Mouse (Mus musculus) embryonic facial prominence, embryonic 11.5 days (tissue): ENCODE measurements around the gene Hba-a1. TPM values are rescaled to one million over a fixed set of nuclear protein-coding genes. Genes with fewer than 3 reads are reported as not detected.

Source experiments
- ATAC-seq: fragments of 200-750 bp; cut with Nextera tagmentation; replicated peaks from 2 replicates; pipeline ENCODE4 v1.8.0; 2017; ENCODE audit warnings: low read depth; ENCODE audit not compliant: insufficient number of reproducible peaks, low FRiP score, low TSS enrichment
- DNase-seq: peaks from one replicate; pipeline ENCODE4 v3.0.0-alpha.2; 2015; ENCODE audit warnings: low spot score
- H3K27ac ChIP-seq: fragments of 300-500 bp; sonication (generic); replicated peaks from 2 replicates; pipeline ENCODE4 v1.5.1; 2014; ENCODE audit warnings: mild to moderate bottlenecking, low read depth, low read length, control low read depth
- H3K27me3 ChIP-seq: fragments of 300-500 bp; sonication (generic); 2 replicates; pipeline ENCODE4 v1.6.1; 2014; ENCODE audit warnings: mild to moderate bottlenecking, low read length, moderate library complexity, mixed read lengths; ENCODE audit not compliant: control insufficient read depth, insufficient read depth
- H3K36me3 ChIP-seq: fragments of 300-500 bp; sonication (generic); replicated peaks from 2 replicates; pipeline ENCODE4 v1.6.1; 2014; ENCODE audit warnings: low read depth, mild to moderate bottlenecking, low read length, moderate library complexity, mixed read lengths; ENCODE audit not compliant: control insufficient read depth, insufficient read depth
- H3K4me1 ChIP-seq: fragments of 300-500 bp; sonication (generic); 2 replicates; pipeline ENCODE4 v1.6.1; 2014; ENCODE audit warnings: low read length, mixed read lengths; ENCODE audit not compliant: control insufficient read depth, insufficient read depth
- H3K4me2 ChIP-seq: fragments of 300-500 bp; sonication (generic); 2 replicates; pipeline ENCODE4 v1.6.1; 2014; ENCODE audit warnings: low read depth, mild to moderate bottlenecking, control low read depth, low read length, moderate library complexity
- H3K4me3 ChIP-seq: fragments of 300-500 bp; sonication (generic); 2 replicates; pipeline ENCODE4 v1.5.1; 2014; ENCODE audit warnings: low read depth, low read length, control low read depth
- H3K9ac ChIP-seq: fragments of 300-500 bp; sonication (generic); replicated peaks from 2 replicates; pipeline ENCODE4 v1.6.1; 2014; ENCODE audit warnings: mild to moderate bottlenecking, control low read depth, low read length
- H3K9me3 ChIP-seq: fragments of 300-500 bp; sonication (generic); replicated peaks from 2 replicates; pipeline ENCODE4 v1.6.1; 2016; ENCODE audit warnings: mild to moderate bottlenecking, low read length, inconsistent platforms, mixed read lengths; ENCODE audit not compliant: control insufficient read depth
- WGBS: fragments of 180-500 bp; shearing (Covaris S2); extraction: QIAGEN DNeasy Blood & Tissue Kit; methylation state at CpG from one replicate; pipeline ENCODE4 v1.1.7; 2014; 5-methylcytosine and 5-hydroxymethylcytosine counted together
- polyA plus RNA-seq: library from polyadenylated mRNA; unstranded; fragments of >200 nt; fragmentation: Nextera tagmentation; extraction: Ambion mirVana; gene quantifications from 2 replicates; pipeline ENCODE4 v1.2.1, GENCODE M21; 2014

Gene Hba-a1
- polyA plus RNA-seq, 1 experiment from 2014 or later: 2,270 TPM

DNA sequence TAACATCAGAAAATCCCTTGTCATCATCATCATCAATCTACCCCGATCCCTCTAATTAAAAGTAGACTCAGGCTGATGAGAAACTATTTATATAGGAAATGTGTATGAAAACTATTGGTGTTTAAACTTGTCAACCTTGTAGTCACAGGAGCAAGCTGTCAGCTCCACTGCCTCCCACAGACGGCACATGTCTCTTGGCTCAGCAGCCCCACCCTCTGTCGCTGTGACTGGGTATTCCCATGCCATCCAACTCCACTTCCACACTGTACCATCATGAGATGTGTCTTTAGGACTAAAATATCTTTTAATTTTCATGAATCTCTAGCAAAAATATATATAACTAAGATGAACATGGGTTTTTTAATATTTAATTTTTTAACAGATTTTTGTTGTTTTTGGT is 35.0 kb upstream of the Hba-a1 start:
- no peak overlapping the region for H3K27ac ChIP-seq
- WGBS: 81% methylated on average over 3 of the region's 3 CpGs
- no peaks in the 10 kb centered on the region for H3K27me3 ChIP-seq
- DNase-seq: no peak
- H3K9ac ChIP-seq: no peak overlapping the region
- H3K4me1 ChIP-seq: no peaks in the 10 kb centered on the region
- ATAC-seq: no peak
- H3K9me3 ChIP-seq: no peaks in the 10 kb centered on the region
- H3K4me2 ChIP-seq: no peak overlapping the region
- H3K4me3 ChIP-seq: no peak overlapping the region
- no peaks in the 10 kb centered on the region; the same call in none of the 2 replicates for H3K36me3 ChIP-seq

DNA sequence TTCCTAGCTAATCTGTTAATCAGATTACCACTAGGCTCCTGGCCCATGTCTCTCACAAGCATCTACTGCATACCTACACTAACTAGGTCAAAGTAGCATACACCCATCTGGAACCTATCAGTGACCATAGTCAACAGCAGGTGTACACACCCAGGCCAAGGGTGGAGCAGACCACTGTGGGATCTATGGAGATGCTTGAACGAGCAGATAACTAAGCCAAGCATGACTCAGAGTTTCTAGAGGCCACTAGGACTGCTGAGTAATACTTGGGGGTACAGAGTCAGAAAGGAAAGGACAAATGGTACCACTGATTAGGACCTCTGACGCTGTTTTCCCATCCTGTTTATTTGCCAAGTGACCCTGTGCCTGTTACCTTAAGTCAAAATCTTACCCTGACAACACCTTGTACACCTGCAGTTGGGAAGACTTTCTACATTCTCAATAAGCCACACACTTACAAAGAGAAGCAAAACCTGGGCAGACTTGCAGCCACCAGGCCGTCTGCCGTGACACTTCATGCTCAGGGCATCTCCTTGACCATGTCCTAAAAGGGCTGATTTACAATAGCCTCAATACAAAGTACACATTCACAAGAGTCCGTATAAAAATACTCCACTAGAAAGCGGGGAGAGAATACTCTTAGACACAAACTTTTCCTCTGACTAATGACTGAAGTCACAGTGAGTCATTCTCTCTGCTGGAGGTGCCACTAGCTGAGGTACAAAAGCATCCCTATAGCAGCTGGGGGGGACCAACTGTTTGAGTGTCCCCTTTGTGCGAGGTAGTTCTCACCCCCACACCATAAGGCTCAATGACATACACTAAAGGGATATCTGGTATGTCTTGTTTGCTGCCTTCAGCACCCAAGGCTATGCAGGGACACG is 32.2 kb upstream of the Hba-a1 start:
- no peaks in the 10 kb centered on the region; the same call in none of the 2 replicates for H3K36me3 ChIP-seq
- H3K27ac ChIP-seq: no peak overlapping the region
- H3K9me3 ChIP-seq: no peaks in the 10 kb centered on the region
- no peak overlapping the region for H3K4me3 ChIP-seq
- 87% methylated on average over 8 of the region's 8 CpGs for WGBS
- no peaks in the 10 kb centered on the region for H3K4me1 ChIP-seq
- DNase-seq (no peak), ATAC-seq (0 out of 2 replicates have a peak, but pooled peaks have one; percentile 52)
- H3K4me2 ChIP-seq: no peak overlapping the region
- no peak overlapping the region for H3K9ac ChIP-seq
- H3K27me3 ChIP-seq: no peaks in the 10 kb centered on the region

DNA sequence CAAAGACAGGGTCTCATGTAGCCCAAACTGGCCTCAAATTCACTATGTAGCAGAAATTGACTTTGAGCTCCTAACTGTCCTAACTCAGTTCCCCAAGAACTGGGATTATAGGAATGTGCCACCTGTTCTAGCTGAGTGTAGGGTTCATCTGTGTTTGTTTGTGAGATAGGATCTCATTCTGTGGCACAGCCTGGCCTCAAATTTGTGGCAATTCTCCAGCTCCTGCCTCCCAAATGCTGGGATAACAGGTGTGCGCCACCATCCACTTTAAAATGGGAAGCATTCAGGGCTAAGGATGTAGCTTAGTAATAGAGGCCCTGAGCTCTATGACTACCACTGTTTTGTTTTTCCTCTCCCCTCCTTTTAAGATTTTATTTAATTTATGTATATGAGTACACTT is 30.2 kb upstream of the Hba-a1 start:
- Histone ChIP-seq H3K4me2 (no peak overlapping the region), H3K4me3 (no peak overlapping the region), H3K27me3 (no peaks in the 10 kb centered on the region), H3K36me3 (no peaks in the 10 kb centered on the region; the same call in none of the 2 replicates), H3K27ac (no peak overlapping the region), H3K9ac (no peak overlapping the region), H3K4me1 (no peaks in the 10 kb centered on the region), H3K9me3 (no peaks in the 10 kb centered on the region)
- WGBS: 90% methylated on average over 1 of the region's 1 CpGs
- ATAC-seq (no peak), DNase-seq (no peak)

DNA sequence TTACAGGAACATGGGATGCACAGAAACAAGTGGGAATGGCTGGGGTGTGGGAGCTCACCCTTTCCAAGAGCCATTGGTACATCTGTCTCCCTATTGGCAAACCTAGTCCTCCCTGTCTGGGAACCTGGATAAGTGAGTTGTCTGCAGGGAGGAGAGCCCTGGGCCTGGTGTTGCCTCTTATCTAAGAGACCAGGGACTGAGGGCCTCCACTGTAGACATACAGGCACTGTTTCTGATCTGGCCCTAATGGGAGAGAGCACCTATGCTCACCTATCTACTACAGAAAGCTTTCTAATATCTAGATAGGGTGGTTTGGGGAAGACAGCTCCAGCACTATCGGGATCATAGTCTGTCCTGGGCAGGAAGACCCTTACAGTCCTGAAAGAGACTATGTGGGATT is 27.2 kb upstream of the Hba-a1 start:
- no peaks in the 10 kb centered on the region for H3K27me3 ChIP-seq
- no peak overlapping the region for H3K4me3 ChIP-seq
- H3K9me3 ChIP-seq: no peaks in the 10 kb centered on the region
- H3K4me1 ChIP-seq: no peaks in the 10 kb centered on the region
- H3K4me2 ChIP-seq: no peak overlapping the region
- no peak overlapping the region for H3K9ac ChIP-seq
- ATAC-seq (no peak), DNase-seq (no peak)
- H3K36me3 ChIP-seq: no peaks in the 10 kb centered on the region; the same call in none of the 2 replicates
- 92% methylated on average over 1 of the region's 1 CpGs for whole genome bisulfite sequencing
- H3K27ac ChIP-seq: no peak overlapping the region

DNA sequence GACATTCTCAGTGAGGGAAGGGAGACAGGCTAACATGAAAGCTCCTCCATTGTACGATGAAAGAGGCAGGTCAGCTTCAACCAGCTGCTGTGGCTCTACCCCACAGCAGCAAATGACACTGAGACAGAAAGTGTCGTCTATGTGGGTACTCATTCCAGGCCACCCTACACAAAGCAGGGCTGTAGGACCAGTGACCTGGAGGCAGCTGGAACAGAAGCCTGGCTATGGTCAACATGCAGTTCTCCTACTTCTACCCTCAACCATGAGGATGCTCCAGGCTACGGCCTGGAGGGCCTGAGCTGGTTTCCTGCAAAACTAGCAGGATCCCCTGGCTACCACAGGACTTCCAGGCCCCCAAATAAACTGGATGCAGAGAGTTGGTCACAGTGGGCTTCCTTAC is 26.7 kb upstream of the Hba-a1 start:
- no peak overlapping the region for H3K27ac ChIP-seq
- H3K4me3 ChIP-seq: no peak overlapping the region
- no peaks in the 10 kb centered on the region; the same call in none of the 2 replicates for H3K36me3 ChIP-seq
- DNase-seq: no peak
- 94% methylated on average over 3 of the region's 3 CpGs for WGBS
- H3K4me2 ChIP-seq: no peak overlapping the region
- no peak overlapping the region for H3K9ac ChIP-seq
- ATAC-seq: no peak
- H3K9me3 ChIP-seq: no peaks in the 10 kb centered on the region
- no peaks in the 10 kb centered on the region for H3K27me3 ChIP-seq
- H3K4me1 ChIP-seq: no peaks in the 10 kb centered on the region

DNA sequence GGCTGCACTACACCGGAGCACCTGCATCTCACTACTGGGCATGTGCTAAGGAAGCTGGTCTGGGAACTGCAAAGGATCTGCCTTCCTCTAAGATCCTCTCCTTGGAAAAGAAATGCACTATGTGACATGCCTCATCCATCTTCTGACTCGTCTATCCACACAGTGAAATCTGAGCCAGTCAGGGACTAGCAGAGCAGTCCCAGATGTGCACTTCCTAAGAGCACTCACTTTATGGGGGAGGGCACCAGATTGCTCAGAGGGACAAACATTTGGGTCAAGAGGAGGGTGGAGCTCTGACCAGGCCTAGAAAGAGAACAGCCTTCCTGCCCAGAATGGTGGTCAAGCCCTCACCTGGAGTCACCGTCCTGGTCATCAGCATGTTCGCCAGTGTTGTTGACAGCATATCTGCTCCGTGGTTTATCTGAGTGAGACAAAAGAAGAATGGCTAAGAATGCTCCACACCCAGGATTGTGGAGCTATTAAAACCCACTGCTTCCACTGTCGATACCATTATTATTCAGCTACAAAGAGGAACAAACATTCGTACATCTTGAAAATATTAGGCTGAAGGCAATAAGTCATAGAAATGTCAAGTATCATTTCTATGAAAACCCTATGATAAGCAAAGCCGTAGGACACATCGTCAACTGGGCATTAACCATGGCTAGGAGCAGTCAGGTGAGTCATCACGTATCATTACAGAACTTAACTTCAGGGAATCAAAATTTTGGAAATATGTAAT is 20.5 kb upstream of the Hba-a1 start:
- H3K9me3 ChIP-seq: no peaks in the 10 kb centered on the region
- H3K27me3 ChIP-seq: no peaks in the 10 kb centered on the region
- H3K4me2 ChIP-seq: no peak overlapping the region
- no peaks in the 10 kb centered on the region for H3K4me1 ChIP-seq
- no peak overlapping the region for H3K4me3 ChIP-seq
- DNase-seq (no peak), ATAC-seq (no peak)
- H3K36me3 ChIP-seq: no peaks in the 10 kb centered on the region; the same call in 1 of the 2 replicates
- H3K27ac ChIP-seq: no peak overlapping the region
- WGBS: 74% methylated on average over 10 of the region's 10 CpGs
- H3K9ac ChIP-seq: no peak overlapping the region

DNA sequence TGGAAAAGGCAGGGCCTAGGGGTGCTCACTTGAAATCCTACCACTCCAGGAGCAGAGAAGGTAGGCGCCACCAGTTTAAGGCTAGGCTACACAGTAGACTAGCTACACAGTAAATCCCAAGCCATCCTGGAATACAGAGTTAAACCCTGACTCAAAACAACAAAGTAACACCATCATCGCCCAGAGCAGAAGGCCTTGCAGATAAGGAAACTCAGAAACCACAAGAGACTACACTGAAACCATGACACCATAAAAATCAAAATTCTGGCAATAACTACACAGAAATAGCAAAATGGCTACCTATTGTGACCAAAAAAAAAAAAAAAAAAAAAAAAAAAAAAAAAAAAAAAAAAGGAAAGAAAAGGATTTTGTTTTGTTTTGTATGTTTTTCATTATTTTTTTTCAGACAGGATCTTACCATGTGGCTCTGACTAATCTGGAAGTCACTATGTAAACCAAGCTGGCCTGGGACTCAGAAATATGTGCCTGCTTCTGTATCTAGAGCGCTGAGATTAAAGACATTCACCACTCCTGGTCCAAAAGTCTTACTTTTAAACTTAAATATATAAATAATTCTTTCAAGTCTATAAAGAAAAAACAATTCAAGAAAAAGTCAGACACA is 18.1 kb upstream of the Hba-a1 start:
- no peaks in the 10 kb centered on the region for H3K27me3 ChIP-seq
- H3K4me3 ChIP-seq: no peak overlapping the region
- 92% methylated on average over 3 of the region's 3 CpGs for WGBS
- H3K27ac ChIP-seq: no peak overlapping the region
- H3K9me3 ChIP-seq: no peaks in the 10 kb centered on the region
- no peaks in the 10 kb centered on the region; the same call in 1 of the 2 replicates for H3K36me3 ChIP-seq
- H3K4me2 ChIP-seq: no peak overlapping the region
- H3K4me1 ChIP-seq: no peaks in the 10 kb centered on the region
- no peak overlapping the region for H3K9ac ChIP-seq
- no peak for ATAC-seq
- no peak for DNase-seq
